Mouse (Mus musculus): ENCODE results near the gene Rasl10b.

DNA sequence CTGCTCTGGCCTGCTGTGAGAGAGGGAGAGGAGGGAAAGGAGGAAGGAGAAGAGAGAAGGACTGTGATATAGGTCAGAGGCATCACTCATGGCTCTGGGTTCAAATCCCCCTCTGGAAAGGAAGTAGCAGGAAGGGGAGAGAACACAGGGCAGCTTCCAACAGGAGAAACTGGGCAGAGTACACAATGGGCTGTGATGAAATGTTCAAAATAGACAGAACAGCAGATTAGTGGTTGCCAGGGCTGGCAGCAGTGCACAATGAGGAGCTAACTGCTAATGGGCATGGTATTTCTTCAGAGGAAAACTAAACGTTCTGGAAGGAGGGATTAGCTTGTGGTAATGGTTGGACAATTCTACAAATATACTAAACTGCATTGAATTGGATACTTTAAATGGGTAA lies 41.6 kb downstream of the Rasl10b start:
- TF ChIP-seq GATA1 (IDR thresholded peaks at IDR 0.05; ENCODE audit: borderline replicate concordance, low read length) (no peak), FLI1 (IDR thresholded peaks at IDR 0.05; ENCODE audit: low read length) (no peak)
